27 mouse cellular contexts compared by ENCODE assay signal in genomic region chr14:116779661-116780060, GRCm38 (mm10).
DNase-seq lines count a peak whose midpoint lies in the region; ATAC-seq and TF ChIP-seq lines count a peak whose summit lies in the region.
"Had no signal": no experiment of that assay in that cellular context is flagged by ENCODE, and none has a peak within 500 bp of the region (broad histone marks: within the 10 kb centered on the region; RNA-seq: fewer than 3 reads in every experiment).

No protein-coding gene starts in this region.

- no peak for TF ChIP-seq CTCF in forebrain, postnatal 0 days (IDR thresholded peaks at IDR 0.05; ENCODE audit: low read depth)
- no peak for TF ChIP-seq CTCF in left cerebral cortex, adult 2 months (IDR thresholded peaks at IDR 0.05)

- H3K4me2 ChIP-seq in forebrain, postnatal 0 days (ENCODE audit: low read depth): no peak overlapping the region
- H3K4me2 ChIP-seq in forebrain, embryonic 11.5 days (ENCODE audit: low read depth, low read length, severe bottlenecking): no peak overlapping the region
- H3K4me2 ChIP-seq: embryonic facial prominence, embryonic 12.5 days; hindbrain, embryonic 15.5 days; liver, embryonic 13.5 days; midbrain, embryonic 13.5 days had no signal

- H3K9me3 ChIP-seq in forebrain, postnatal 0 days (ENCODE audit: low read length): no peaks in the 10 kb centered on the region
- no peaks in the 10 kb centered on the region for H3K9me3 ChIP-seq in forebrain, embryonic 11.5 days (ENCODE audit: control insufficient read depth, low read length)
- H3K9me3 ChIP-seq: embryonic facial prominence, embryonic 12.5 days; hindbrain, embryonic 10.5 days; hindbrain, embryonic 15.5 days; liver, embryonic 13.5 days; midbrain, embryonic 13.5 days had no signal

- no peaks in the 10 kb centered on the region for H3K36me3 ChIP-seq in forebrain, postnatal 0 days (ENCODE audit: insufficient read depth)
- H3K36me3 ChIP-seq in forebrain, embryonic 11.5 days (ENCODE audit: control insufficient read depth, insufficient read depth, low read length): no peaks in the 10 kb centered on the region
- H3K36me3 ChIP-seq: embryonic facial prominence, embryonic 12.5 days; hindbrain, embryonic 10.5 days; hindbrain, embryonic 15.5 days; liver, embryonic 13.5 days; midbrain, embryonic 13.5 days had no signal

- ATAC-seq in forebrain, postnatal 0 days: peak; percentile 40
- ATAC-seq in forebrain, embryonic 11.5 days (replicated peaks; ENCODE audit: low FRiP score): no peak
- ATAC-seq: CD4-positive, CD25-positive, alpha-beta regulatory T cell, adult 4 months; inflammation-experienced regulatory T-cells, adult 6 months; lung, postnatal 0 days; midbrain, embryonic 13.5 days had no signal

- no peak overlapping the region for H3K9ac ChIP-seq in forebrain, postnatal 0 days
- no peak overlapping the region for H3K9ac ChIP-seq in forebrain, embryonic 11.5 days (ENCODE audit: low read length)
- H3K9ac ChIP-seq: embryonic facial prominence, embryonic 12.5 days; hindbrain, embryonic 15.5 days; liver, embryonic 13.5 days; midbrain, embryonic 13.5 days had no signal

- no peaks in the 10 kb centered on the region for H3K4me1 ChIP-seq in forebrain, postnatal 0 days (ENCODE audit: insufficient read depth)
- H3K4me1 ChIP-seq in forebrain, embryonic 11.5 days (replicated peaks; ENCODE audit: control insufficient read depth, insufficient read depth, low read length): no peaks in the 10 kb centered on the region
- H3K4me1 ChIP-seq: embryonic facial prominence, embryonic 12.5 days; hindbrain, embryonic 10.5 days; hindbrain, embryonic 15.5 days; liver, embryonic 13.5 days; midbrain, embryonic 13.5 days had no signal

- no peaks in the 10 kb centered on the region for H3K27me3 ChIP-seq in forebrain, postnatal 0 days (ENCODE audit: insufficient read depth, low read length)
- no peaks in the 10 kb centered on the region for H3K27me3 ChIP-seq in forebrain, embryonic 11.5 days (ENCODE audit: control insufficient read depth, insufficient read depth, low read length)
- H3K27me3 ChIP-seq: embryonic facial prominence, embryonic 12.5 days; hindbrain, embryonic 15.5 days; liver, embryonic 13.5 days; midbrain, embryonic 13.5 days had no signal

- peak; percentile 27 for DNase-seq in forebrain, postnatal 0 days
- no peak for DNase-seq in forebrain, embryonic 11.5 days (ENCODE audit: low spot score)
- peak; percentile 22 to 60 for DNase-seq in left cerebral cortex, postnatal 14 days (ENCODE audit: low spot score in 2 of 2)
- no peak for DNase-seq in left cerebral cortex, adult 2 months (ENCODE audit: extremely low spot score in 1 of 2, low spot score in 2 of 2)
- DNase-seq in brain, embryonic 18.5 days (ENCODE audit: low read depth, low spot score): peak; percentile 16
- DNase-seq in right cerebral cortex, postnatal 10 days (ENCODE audit: low spot score in 2 of 2): peak; percentile 32 to 69
- DNase-seq in spleen, postnatal 4 days (ENCODE audit: low spot score in 2 of 2): no peak
- DNase-seq in heart, adult 18-20 months: no peak
- DNase-seq: adrenal gland, postnatal 14 days; cerebellum, adult 8-10 months; embryo, embryonic 11 days; gastrocnemius, postnatal 10 days; heart, postnatal 14 days; kidney, adult 11 months; kidney, postnatal 14 days; liver, embryonic 13.5 days; lung, adult 18-20 months; retina, postnatal 1 day; spleen, adult 18-20 months had no signal

- intact Hi-C loops in left cerebral cortex, postnatal 14 days (cut with DNase I): no loop called here
- intact Hi-C loops in left cerebral cortex, adult 2 months (cut with DNase I): no loop called here

- H3K27ac ChIP-seq in forebrain, postnatal 0 days (ENCODE audit: low read depth, low read length): no peak overlapping the region
- no peak overlapping the region for H3K27ac ChIP-seq in forebrain, embryonic 11.5 days (ENCODE audit: low read depth, low read length)
- no peak overlapping the region for H3K27ac ChIP-seq in left cerebral cortex, adult 2 months
- H3K27ac ChIP-seq: embryonic facial prominence, embryonic 12.5 days; hindbrain, embryonic 10.5 days; hindbrain, embryonic 15.5 days; liver, embryonic 13.5 days; macrophage; midbrain, embryonic 13.5 days had no signal

- WGBS in forebrain, postnatal 0 days: 75% methylated on average over 3 of the region's 3 CpGs
- WGBS in forebrain, embryonic 11.5 days: 93% methylated on average over 3 of the region's 3 CpGs

- no peak overlapping the region for H3K4me3 ChIP-seq in forebrain, postnatal 0 days (ENCODE audit: low read depth, low read length)
- H3K4me3 ChIP-seq in forebrain, embryonic 11.5 days (ENCODE audit: low read depth, low read length): no peak overlapping the region
- H3K4me3 ChIP-seq in left cerebral cortex, adult 2 months: no peak overlapping the region
- H3K4me3 ChIP-seq: embryonic facial prominence, embryonic 12.5 days; hindbrain, embryonic 10.5 days; hindbrain, embryonic 15.5 days; liver, embryonic 13.5 days; midbrain, embryonic 13.5 days had no signal

Comparison
In these comparisons a context has a peak if more than half of its experiments do, and no peak if none do; other contexts are left out.
1. DNase-seq: peak in forebrain, postnatal 0 days (single experiment), left cerebral cortex, postnatal 14 days (2 of 2), brain, embryonic 18.5 days (single experiment) and right cerebral cortex, postnatal 10 days (2 of 2); none in forebrain, embryonic 11.5 days (single experiment), left cerebral cortex, adult 2 months (0 of 2), spleen, postnatal 4 days (0 of 2) and heart, adult 18-20 months (0 of 2).